Mouse (Mus musculus): Measurements from ENCODE around the gene Adk.

DNA sequence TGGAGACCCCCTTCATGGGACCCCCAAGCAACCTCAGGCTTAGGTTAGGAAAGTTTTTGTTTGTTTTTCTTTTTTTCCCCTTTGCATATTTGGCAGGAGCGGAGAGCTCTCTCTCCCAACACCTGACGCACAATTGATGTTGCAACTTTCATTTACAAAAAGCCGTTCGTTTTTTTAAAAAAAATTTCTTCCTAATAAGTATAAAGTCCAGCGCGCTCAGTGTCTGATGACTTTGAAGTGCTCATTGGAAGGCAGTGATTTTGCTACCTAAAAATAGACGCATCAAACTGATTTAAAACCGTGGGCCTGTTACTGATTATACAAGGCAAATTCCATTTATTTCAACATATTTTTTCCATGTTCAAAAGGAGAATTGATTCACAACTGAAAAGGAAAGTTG lies 777 bp downstream of the Adk start:
- TF ChIP-seq MAFK (IDR thresholded peaks at IDR 0.05; ENCODE audit: insufficient read depth, low read depth, low read length) (no peak), HCFC1 (IDR thresholded peaks at IDR 0.05; ENCODE audit: borderline replicate concordance, insufficient read depth, low read length) (no peak), ZC3H11A (IDR thresholded peaks at IDR 0.05; ENCODE audit: borderline replicate concordance, low read depth, low read length) (no peak), CHD2 (IDR thresholded peaks at IDR 0.05; ENCODE audit: low read depth, low read length) (no peak)
